Mouse (Mus musculus) hindbrain, embryonic 12.5 days (tissue): ENCODE measurements around the gene Me1. TPM values are rescaled to one million over a fixed set of nuclear protein-coding genes. Genes with fewer than 3 reads are reported as not detected.

Experiments used
- ATAC-seq: fragments of 200-750 bp; cut with Nextera tagmentation; 2 replicates; pipeline ENCODE4 v1.8.0; 2017; ENCODE audit warnings: moderate TSS enrichment; ENCODE audit not compliant: low FRiP score
- H3K27ac ChIP-seq: fragments of 300-500 bp; sonication (generic); 2 replicates; pipeline ENCODE4 v1.5.1; 2016; ENCODE audit warnings: mild to moderate bottlenecking
- H3K27me3 ChIP-seq: fragments of 300-500 bp; sonication (generic); 2 replicates; pipeline ENCODE4 v1.6.1; 2016; ENCODE audit warnings: mild to moderate bottlenecking
- H3K36me3 ChIP-seq: fragments of 300-500 bp; sonication (generic); 2 replicates; pipeline ENCODE4 v1.6.1; 2016; ENCODE audit warnings: mild to moderate bottlenecking
- H3K4me1 ChIP-seq: fragments of 300-500 bp; sonication (generic); 2 replicates; pipeline ENCODE4 v1.6.1; 2016
- H3K4me2 ChIP-seq: fragments of 300-500 bp; sonication (generic); replicated peaks from 2 replicates; pipeline ENCODE4 v1.6.1; 2016; ENCODE audit warnings: mild to moderate bottlenecking
- H3K4me3 ChIP-seq: fragments of 300-500 bp; sonication (generic); 2 replicates; pipeline ENCODE4 v1.5.1; 2016; ENCODE audit warnings: mild to moderate bottlenecking
- H3K9ac ChIP-seq: fragments of 300-500 bp; sonication (generic); 2 replicates; pipeline ENCODE4 v1.6.1; 2016; ENCODE audit warnings: mild to moderate bottlenecking, moderate library complexity
- H3K9me3 ChIP-seq: fragments of 300-500 bp; sonication (generic); replicated peaks from 2 replicates; pipeline ENCODE4 v1.6.1; 2016; ENCODE audit warnings: mild to moderate bottlenecking
- WGBS: fragments of 180-500 bp; shearing (Covaris S2); methylation state at CpG from one replicate; pipeline ENCODE4 v1.1.7; 2016; 5-methylcytosine and 5-hydroxymethylcytosine counted together
- polyA plus RNA-seq: library from polyadenylated mRNA; unstranded; fragments of >200 nt; fragmentation: Nextera tagmentation; extraction: Ambion mirVana; gene quantifications from 2 replicates; pipeline ENCODE4 v1.2.1, GENCODE M21; 2016

Me1 gene
- polyA plus RNA-seq, 1 experiment from 2014 or later = 22.8 TPM

DNA sequence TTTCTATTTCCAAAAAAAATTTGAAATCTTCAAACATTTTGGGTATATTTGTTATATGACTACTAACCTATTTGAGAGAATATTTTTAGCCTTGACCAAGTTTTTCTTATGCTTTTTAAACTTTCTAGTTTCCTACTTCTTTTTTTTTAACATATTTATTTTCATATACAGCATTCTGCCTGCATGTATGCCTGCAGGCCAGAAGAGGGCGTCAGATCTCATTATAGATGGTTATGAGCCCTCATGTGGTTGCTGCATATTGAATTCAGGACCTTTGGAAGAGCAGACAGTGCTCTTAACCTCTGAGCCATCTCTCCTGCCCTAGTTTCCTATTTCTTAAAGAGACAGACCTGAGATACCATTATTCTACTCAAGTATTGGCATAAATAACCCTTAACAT lies 48.9 kb downstream of the Me1 start:
- H3K27me3 ChIP-seq = no peaks in the 10 kb centered on the region
- no peaks in the 10 kb centered on the region for H3K9me3 ChIP-seq
- no peak overlapping the region for H3K4me3 ChIP-seq
- no peaks in the 10 kb centered on the region for H3K4me1 ChIP-seq
- no peak for ATAC-seq
- H3K36me3 ChIP-seq = no peaks in the 10 kb centered on the region
- no peak overlapping the region for H3K27ac ChIP-seq
- no peak overlapping the region for H3K9ac ChIP-seq
- WGBS = 3% methylated on average over 1 of the region's 1 CpGs
- H3K4me2 ChIP-seq = no peak overlapping the region

DNA sequence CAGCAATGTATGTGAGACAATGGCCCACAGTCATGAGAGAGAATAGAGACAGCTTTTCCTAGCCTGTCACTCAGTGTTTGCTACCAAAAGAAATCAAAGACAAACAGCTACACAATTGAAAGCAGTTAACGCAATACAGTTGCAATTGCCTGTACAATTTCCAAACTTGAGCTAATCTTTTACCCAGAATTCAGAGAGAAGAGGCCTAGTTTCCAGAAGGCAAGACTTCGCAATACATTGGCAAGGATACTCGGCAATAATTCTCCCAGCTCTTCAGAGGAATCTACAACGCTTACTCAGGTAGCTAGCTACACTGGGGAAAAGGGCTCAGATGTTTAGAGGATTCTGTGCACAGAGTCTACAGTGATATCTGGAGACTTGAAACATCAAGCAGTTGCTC lies 52.3 kb downstream of the Me1 start:
- WGBS = 88% methylated on average over 4 of the region's 4 CpGs
- no peak for ATAC-seq

DNA sequence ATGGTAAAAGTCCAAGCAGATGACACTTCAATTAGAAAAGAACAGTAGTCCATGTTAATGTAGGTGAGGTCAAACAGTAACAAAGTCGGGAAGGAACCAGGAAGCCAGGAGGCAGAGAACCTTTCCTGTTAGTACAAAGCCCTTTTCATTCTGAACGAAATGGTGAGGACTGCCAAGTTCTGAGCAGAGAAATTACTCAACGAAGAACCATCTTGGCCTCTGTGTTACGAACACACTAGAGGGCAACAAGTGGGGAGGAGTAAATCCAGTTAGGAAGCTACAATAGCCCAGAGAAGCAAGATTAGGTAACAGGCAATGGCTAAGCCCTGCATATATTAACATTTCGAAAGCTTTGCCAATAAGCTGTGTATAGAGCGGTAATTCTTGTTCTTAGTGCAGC lies 57.0 kb downstream of the Me1 start:
- 85% methylated on average over 6 of the region's 6 CpGs for WGBS
- no peak overlapping the region for H3K27ac ChIP-seq

More for the DNA sequence above, 52.3 kb downstream of the Me1 start:
- H3K27ac ChIP-seq = no peak overlapping the region
- no peaks in the 10 kb centered on the region for H3K9me3 ChIP-seq
- no peaks in the 10 kb centered on the region for H3K36me3 ChIP-seq
- H3K27me3 ChIP-seq = no peaks in the 10 kb centered on the region
- H3K4me1 ChIP-seq = no peaks in the 10 kb centered on the region
- H3K9ac ChIP-seq = no peak overlapping the region
- no peak overlapping the region for H3K4me3 ChIP-seq
- H3K4me2 ChIP-seq = no peak overlapping the region

DNA sequence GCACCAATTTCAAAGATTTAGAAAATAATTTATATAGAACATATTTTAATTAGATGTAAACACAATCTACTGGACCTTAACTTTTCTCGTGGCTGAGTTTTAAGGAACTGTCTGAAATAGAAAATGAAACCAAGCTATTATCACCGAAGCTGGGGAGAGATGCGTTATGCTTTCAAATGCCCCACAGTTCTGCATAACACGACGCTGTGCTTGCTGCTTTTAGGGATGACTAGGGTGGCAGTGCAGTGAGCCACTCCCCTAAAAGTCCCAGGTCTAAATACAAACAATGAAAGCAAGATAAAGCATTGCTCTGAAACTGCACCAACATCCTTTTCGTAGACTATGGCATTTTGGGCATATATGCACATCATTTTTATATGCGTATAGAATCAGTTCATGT lies 64.6 kb downstream of the Me1 start:
- no peak overlapping the region for H3K4me3 ChIP-seq
- no peaks in the 10 kb centered on the region for H3K27me3 ChIP-seq
- H3K9ac ChIP-seq = no peak overlapping the region
- 84% methylated on average over 7 of the region's 7 CpGs for WGBS
- ATAC-seq = no peak
- no peaks in the 10 kb centered on the region for H3K4me1 ChIP-seq
- H3K4me2 ChIP-seq = no peak overlapping the region
- no peaks in the 10 kb centered on the region for H3K36me3 ChIP-seq
- no peak overlapping the region for H3K27ac ChIP-seq
- no peaks in the 10 kb centered on the region for H3K9me3 ChIP-seq

More for the DNA sequence above, 57.0 kb downstream of the Me1 start:
- Histone ChIP-seq H3K27me3 (no peaks in the 10 kb centered on the region), H3K4me3 (no peak overlapping the region), H3K36me3 (no peaks in the 10 kb centered on the region), H3K9ac (no peak overlapping the region), H3K9me3 (no peaks in the 10 kb centered on the region), H3K4me1 (no peaks in the 10 kb centered on the region), H3K4me2 (no peak overlapping the region)
- ATAC-seq = no peak

DNA sequence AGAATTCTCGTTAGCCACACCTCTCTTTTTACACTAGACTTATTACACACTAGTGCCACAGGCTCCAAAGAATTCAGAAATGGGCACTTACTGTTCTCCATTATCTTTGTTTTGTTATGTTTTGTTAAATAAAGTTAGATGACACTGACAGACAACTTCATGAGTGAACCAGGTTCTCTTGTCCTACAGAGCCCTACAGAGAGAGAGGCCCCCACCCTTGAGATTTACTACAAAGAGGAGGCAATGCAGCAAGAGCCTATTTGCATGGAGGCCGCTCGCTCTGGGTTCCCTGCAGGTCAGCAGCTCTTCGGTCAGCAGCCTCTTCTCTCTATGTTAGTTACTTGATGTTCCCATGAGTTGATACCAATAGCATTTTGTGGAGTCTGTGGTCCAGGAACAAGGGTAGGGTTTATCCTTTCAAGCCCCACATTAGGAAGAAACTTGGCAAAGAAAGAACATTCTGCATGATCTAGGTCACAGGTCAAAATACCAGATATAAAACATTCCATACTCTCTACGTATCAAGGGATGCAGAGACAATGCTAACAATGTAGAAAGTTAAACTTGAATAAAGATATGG lies 65.3 kb downstream of the Me1 start:
- no peak overlapping the region for H3K4me3 ChIP-seq
- no peak overlapping the region for H3K27ac ChIP-seq
- H3K4me1 ChIP-seq = no peaks in the 10 kb centered on the region
- H3K36me3 ChIP-seq = no peaks in the 10 kb centered on the region
- 78% methylated on average over 5 of the region's 5 CpGs for WGBS
- no peaks in the 10 kb centered on the region for H3K27me3 ChIP-seq
- H3K9ac ChIP-seq = no peak overlapping the region
- no peaks in the 10 kb centered on the region for H3K9me3 ChIP-seq
- no peak for ATAC-seq
- no peak overlapping the region for H3K4me2 ChIP-seq

DNA sequence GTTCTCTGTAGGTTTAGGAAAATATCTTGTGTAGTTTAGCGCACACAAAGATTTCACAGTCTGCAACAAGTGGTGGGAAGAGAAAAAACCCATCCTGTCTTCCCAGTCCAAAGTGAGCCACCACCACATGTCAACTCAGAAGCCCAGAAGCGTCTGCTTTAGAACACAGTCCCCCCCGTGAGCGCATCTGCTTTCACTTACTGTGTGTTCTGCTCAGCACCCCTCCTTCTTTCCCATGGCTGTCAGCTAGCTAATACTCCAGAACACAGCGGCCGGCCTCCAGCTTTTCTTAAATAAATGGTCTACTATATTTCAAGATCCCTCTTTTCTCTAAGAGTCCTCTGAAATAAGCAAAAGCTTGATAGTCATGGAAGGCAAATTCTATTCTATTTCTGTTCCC lies 66.4 kb downstream of the Me1 start:
- WGBS = 65% methylated on average over 6 of the region's 6 CpGs
- Histone ChIP-seq H3K9ac (no peak overlapping the region), H3K27ac (no peak overlapping the region), H3K27me3 (no peaks in the 10 kb centered on the region), H3K9me3 (no peaks in the 10 kb centered on the region), H3K36me3 (no peaks in the 10 kb centered on the region), H3K4me2 (no peak overlapping the region), H3K4me3 (no peak overlapping the region), H3K4me1 (no peaks in the 10 kb centered on the region)
- no peak for ATAC-seq

DNA sequence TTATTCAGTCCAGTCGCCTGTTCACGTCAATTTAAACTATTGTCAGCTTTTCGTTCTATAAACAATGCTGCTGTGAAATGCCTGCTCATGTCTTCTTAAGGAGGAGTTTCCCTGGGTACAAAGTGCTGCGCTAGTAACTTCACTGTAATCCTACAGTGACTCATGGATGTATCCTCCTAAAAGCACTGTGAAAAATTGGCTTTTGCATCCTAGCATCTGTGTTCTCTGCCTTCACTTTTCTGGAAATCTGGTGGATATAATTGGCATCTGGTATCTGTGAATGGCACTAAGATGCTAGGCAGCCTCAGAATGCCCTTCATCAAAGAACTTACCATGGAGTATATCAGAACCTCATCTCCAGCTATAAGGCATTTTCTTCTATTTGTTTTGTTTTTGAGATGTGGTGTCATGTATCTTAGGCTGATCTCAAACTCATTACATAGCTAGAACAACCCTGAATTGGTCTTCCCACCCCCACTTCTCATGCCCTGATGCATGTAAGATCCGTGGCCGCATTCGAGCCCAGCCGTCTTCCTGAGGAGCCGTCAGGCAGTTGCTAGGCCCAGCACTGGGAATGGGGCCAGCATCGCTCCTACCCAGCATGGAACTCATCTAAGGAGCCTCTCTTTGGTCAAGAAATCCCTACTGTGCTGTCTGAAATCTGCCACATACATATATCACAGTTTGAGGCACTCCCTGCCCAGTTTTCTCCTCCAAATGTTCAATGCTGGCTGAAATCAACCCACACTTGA lies 67.8 kb downstream of the Me1 start:
- Histone ChIP-seq H3K36me3 (no peaks in the 10 kb centered on the region), H3K27ac (no peak overlapping the region), H3K9ac (no peak overlapping the region), H3K27me3 (no peaks in the 10 kb centered on the region), H3K4me1 (no peaks in the 10 kb centered on the region), H3K4me2 (no peak overlapping the region), H3K4me3 (no peak overlapping the region), H3K9me3 (no peaks in the 10 kb centered on the region)
- no peak for ATAC-seq
- WGBS = 79% methylated on average over 10 of the region's 10 CpGs

DNA sequence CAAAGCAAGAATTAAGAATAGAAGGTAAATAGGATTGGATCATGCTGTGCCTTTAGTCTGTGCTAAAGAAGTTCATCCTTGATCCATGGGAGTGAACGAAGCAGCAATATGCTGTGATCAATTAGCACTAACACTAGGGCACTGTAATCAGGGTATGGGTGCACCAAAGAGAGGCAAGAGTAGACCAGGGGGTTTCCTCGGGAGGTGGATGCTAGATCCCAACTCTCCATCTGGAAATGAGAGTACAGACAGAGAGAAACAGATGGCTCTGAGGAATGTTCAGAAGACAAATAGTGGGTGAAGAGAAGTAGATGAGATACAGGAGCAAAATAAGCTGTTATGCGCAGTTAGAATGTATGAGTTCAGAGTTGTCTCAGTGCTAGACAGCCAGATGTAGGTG lies 68.8 kb downstream of the Me1 start:
- Histone ChIP-seq H3K9me3 (no peaks in the 10 kb centered on the region), H3K27me3 (no peaks in the 10 kb centered on the region), H3K4me3 (no peak overlapping the region), H3K4me1 (no peaks in the 10 kb centered on the region), H3K9ac (no peak overlapping the region), H3K27ac (no peak overlapping the region), H3K36me3 (no peaks in the 10 kb centered on the region), H3K4me2 (no peak overlapping the region)
- no peak for ATAC-seq
- 75% methylated on average over 3 of the region's 3 CpGs for WGBS

DNA sequence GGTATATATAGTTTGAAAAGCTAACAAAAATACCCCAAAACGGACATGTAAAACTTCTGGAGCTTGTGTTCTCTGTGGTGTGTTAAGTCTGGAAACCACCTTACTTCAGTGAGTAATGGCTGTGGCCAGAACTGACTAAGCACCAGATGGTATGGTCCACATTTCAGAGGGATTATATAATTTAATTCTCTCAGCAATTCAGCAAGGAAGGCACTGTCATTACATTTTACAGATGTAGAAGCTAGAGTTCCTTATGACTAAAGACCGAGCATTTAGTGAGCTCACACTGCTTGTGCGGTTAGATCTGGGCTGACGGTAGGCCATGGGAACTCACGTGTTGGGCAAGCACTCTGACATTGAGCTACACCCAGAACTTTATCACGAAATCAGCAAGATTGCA lies 71.0 kb downstream of the Me1 start:
- no peak for ATAC-seq
- H3K4me2 ChIP-seq = no peak overlapping the region
- 88% methylated on average over 6 of the region's 6 CpGs for WGBS

DNA sequence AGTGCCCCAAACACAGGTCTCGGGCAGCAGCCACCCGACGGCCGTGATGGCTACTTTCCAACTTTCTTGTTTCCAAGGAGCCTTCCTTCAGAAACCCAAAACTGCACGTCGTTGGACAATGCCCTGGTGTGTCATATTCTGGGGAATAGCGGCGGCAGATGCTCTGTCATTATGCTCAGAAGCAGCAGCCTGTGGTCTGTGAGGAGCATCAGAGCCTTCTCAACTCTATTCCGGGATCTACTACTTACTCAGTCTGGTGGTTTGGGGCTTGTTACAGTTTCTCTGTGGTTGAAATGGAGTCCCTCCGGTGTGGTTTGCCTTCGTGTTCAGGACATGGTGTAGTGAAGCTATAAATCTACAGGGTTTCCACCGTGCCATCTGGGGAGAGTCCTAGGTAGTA lies 71.7 kb downstream of the Me1 start:
- H3K4me3 ChIP-seq = no peak overlapping the region
- H3K4me1 ChIP-seq = no peaks in the 10 kb centered on the region
- no peak for ATAC-seq
- 84% methylated on average over 12 of the region's 12 CpGs for whole genome bisulfite sequencing
- H3K27me3 ChIP-seq = no peaks in the 10 kb centered on the region
- H3K9me3 ChIP-seq = no peaks in the 10 kb centered on the region
- H3K36me3 ChIP-seq = no peaks in the 10 kb centered on the region
- H3K27ac ChIP-seq = no peak overlapping the region
- H3K9ac ChIP-seq = no peak overlapping the region
- H3K4me2 ChIP-seq = no peak overlapping the region

More for the DNA sequence above, 71.0 kb downstream of the Me1 start:
- H3K36me3 ChIP-seq = no peaks in the 10 kb centered on the region
- H3K4me1 ChIP-seq = no peaks in the 10 kb centered on the region
- no peak overlapping the region for H3K27ac ChIP-seq
- no peaks in the 10 kb centered on the region for H3K9me3 ChIP-seq
- no peak overlapping the region for H3K4me3 ChIP-seq
- H3K27me3 ChIP-seq = no peaks in the 10 kb centered on the region
- H3K9ac ChIP-seq = no peak overlapping the region

DNA sequence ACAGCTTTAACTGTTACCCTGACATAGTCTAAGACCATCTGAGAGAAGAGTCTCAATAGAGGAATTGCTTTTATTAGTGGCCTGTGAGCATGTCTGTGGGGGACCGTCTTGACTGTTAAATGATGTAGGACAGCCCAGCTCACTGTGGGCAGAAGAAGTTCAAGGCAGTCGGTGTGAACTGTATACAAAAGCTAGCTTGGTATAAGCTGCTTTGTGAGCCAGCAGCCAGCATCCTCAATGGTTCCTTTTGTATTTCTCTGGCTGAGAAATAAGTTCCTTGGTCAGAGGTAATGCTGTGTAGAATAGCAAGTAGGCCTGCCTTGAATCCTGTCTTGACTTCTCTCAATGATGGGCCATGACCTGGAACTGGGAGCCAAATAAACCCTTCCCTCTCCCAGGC lies 73.7 kb downstream of the Me1 start:
- H3K36me3 ChIP-seq = no peaks in the 10 kb centered on the region
- no peak overlapping the region for H3K4me2 ChIP-seq
- no peaks in the 10 kb centered on the region for H3K4me1 ChIP-seq
- 0 out of 2 replicates have a peak, but pooled peaks have one; percentile 26 for ATAC-seq
- H3K27ac ChIP-seq = no peak overlapping the region
- H3K4me3 ChIP-seq = no peak overlapping the region
- no peaks in the 10 kb centered on the region for H3K9me3 ChIP-seq
- no peak overlapping the region for H3K9ac ChIP-seq
- no peaks in the 10 kb centered on the region for H3K27me3 ChIP-seq
- 61% methylated on average over 2 of the region's 2 CpGs for WGBS

DNA sequence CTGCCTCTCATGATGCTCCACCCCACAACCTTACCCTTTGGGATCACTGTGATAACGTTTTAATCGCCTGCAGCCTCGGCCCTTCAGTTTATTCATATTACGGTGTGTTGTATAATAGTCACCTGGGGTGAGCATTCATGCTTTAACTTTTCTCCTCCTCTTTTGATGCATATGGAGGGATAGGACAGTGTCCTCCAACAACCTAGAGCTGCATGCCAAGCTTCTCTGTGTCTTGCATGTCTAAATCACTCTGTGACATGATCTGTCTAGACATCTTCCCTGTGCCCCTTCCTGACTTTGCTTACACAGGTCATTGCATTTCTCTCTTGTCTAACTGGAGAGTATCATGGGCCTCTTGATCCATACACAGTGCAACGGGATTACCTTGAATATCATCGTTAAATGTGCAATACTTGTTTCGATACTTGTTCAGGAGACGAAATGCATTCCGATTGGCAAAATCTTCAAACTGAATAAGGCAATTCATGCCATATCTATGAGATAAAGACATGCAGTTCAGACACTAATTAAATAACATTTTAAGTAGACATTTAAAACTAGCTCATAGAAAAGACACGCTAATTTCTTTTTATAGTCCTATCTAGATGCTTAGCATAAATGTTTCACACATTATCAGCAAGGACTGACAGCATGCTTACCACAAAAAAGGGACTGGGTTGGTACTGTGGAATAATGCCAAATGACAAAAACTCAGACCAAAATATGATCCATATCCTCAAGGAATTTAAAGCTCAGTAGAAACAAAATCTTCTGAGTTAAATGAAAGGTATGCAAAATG lies 76.2 kb downstream of the Me1 start:
- Histone ChIP-seq H3K4me2 (no peak overlapping the region), H3K9ac (no peak overlapping the region), H3K27ac (no peak overlapping the region), H3K36me3 (no peaks in the 10 kb centered on the region), H3K4me1 (no peaks in the 10 kb centered on the region), H3K9me3 (no peaks in the 10 kb centered on the region), H3K4me3 (no peak overlapping the region), H3K27me3 (no peaks in the 10 kb centered on the region)
- no peak for ATAC-seq
- 78% methylated on average over 10 of the region's 10 CpGs for WGBS
